Comparison of ENCODE assay signal across 8 mouse cellular contexts in the genomic region with DNA sequence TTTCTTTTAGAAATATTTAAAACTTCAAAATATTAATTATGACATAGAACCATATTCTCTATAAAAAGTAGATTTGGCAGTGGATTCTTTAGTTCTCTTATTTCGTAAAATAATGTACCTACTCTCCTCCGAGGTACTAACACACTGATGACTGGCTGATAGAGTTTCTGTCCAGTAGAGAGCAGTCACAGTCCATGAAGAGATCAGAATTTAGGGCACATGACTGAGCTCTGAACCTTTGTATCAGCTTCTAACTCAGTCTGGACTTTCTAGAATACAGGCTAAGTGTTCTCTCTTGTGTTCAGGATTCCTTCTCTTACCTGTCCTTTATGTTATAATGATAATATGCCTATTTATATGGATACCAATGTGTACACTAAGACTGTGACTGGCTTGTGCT.
DNase-seq lines count a peak whose midpoint lies in the region; ATAC-seq lines count a peak whose summit lies in the region.

No protein-coding gene starts in this region.

- no peak overlapping the region for H3K9ac ChIP-seq in hindbrain, embryonic 14.5 days
- no peak overlapping the region for H3K9ac ChIP-seq in hindbrain, embryonic 12.5 days
- no peak overlapping the region for H3K9ac ChIP-seq in kidney, embryonic 14.5 days (ENCODE audit: low read depth, low read length)

- no peaks in the 10 kb centered on the region for H3K36me3 ChIP-seq in hindbrain, embryonic 14.5 days (replicated peaks; ENCODE audit: control insufficient read depth, insufficient read depth)
- H3K36me3 ChIP-seq in hindbrain, embryonic 12.5 days: no peaks in the 10 kb centered on the region
- H3K36me3 ChIP-seq in kidney, embryonic 14.5 days (ENCODE audit: control insufficient read depth, insufficient read depth, low read length): no peaks in the 10 kb centered on the region

- no peaks in the 10 kb centered on the region for H3K4me1 ChIP-seq in hindbrain, embryonic 14.5 days (replicated peaks; ENCODE audit: control insufficient read depth, insufficient read depth, low read length)
- no peaks in the 10 kb centered on the region for H3K4me1 ChIP-seq in hindbrain, embryonic 12.5 days
- H3K4me1 ChIP-seq in kidney, embryonic 14.5 days (ENCODE audit: control insufficient read depth, insufficient read depth, low read length): no peaks in the 10 kb centered on the region

- 78% methylated on average over 2 of the region's 2 CpGs for WGBS in hindbrain, embryonic 14.5 days
- 72% methylated on average over 2 of the region's 2 CpGs for WGBS in hindbrain, embryonic 12.5 days
- WGBS in kidney, embryonic 14.5 days: 75% methylated on average over 2 of the region's 2 CpGs

- H3K4me2 ChIP-seq in hindbrain, embryonic 14.5 days (replicated peaks): no peak overlapping the region
- H3K4me2 ChIP-seq in hindbrain, embryonic 12.5 days (replicated peaks): no peak overlapping the region
- H3K4me2 ChIP-seq in kidney, embryonic 14.5 days (replicated peaks; ENCODE audit: low read depth, low read length): no peak overlapping the region

- H3K27me3 ChIP-seq in hindbrain, embryonic 14.5 days (ENCODE audit: control insufficient read depth, insufficient read depth, low read length): no peaks in the 10 kb centered on the region
- no peaks in the 10 kb centered on the region for H3K27me3 ChIP-seq in hindbrain, embryonic 12.5 days
- H3K27me3 ChIP-seq in kidney, embryonic 14.5 days (ENCODE audit: control insufficient read depth, insufficient read depth, low read length): no peaks in the 10 kb centered on the region

- no peak overlapping the region for H3K4me3 ChIP-seq in hindbrain, embryonic 14.5 days (replicated peaks; ENCODE audit: low read length)
- no peak overlapping the region for H3K4me3 ChIP-seq in hindbrain, embryonic 12.5 days
- no peak overlapping the region for H3K4me3 ChIP-seq in kidney, embryonic 14.5 days (ENCODE audit: low read length)

- no peak for ATAC-seq in hindbrain, embryonic 14.5 days (ENCODE audit: low FRiP score)
- ATAC-seq in hindbrain, embryonic 12.5 days (ENCODE audit: low FRiP score): no peak
- peak; percentile 81; the same call in 1 of the 2 replicates for ATAC-seq in kidney, embryonic 14.5 days (ENCODE audit: low FRiP score, low TSS enrichment)
- no peak for ATAC-seq in inflammation-experienced regulatory T-cells, adult 6 months

- H3K27ac ChIP-seq in hindbrain, embryonic 14.5 days: no peak overlapping the region
- H3K27ac ChIP-seq in hindbrain, embryonic 12.5 days: no peak overlapping the region
- no peak overlapping the region for H3K27ac ChIP-seq in kidney, embryonic 14.5 days (ENCODE audit: low read depth, low read length)

- peak; percentile 50 for DNase-seq in hindbrain, embryonic 14.5 days (ENCODE audit: low spot score)
- DNase-seq in urinary bladder, postnatal 14 days (ENCODE audit: low spot score): peak; percentile 3
- no peak for DNase-seq in urinary bladder, adult 2 months (ENCODE audit: low spot score)
- no peak for DNase-seq in spleen, postnatal 14 days (ENCODE audit: low spot score in 2 of 2)
- DNase-seq in spleen, adult 18-20 months: no peak

- no peaks in the 10 kb centered on the region for H3K9me3 ChIP-seq in hindbrain, embryonic 14.5 days (ENCODE audit: control insufficient read depth, low read length)
- no peaks in the 10 kb centered on the region for H3K9me3 ChIP-seq in hindbrain, embryonic 12.5 days (replicated peaks)
- no peaks in the 10 kb centered on the region for H3K9me3 ChIP-seq in kidney, embryonic 14.5 days (ENCODE audit: control insufficient read depth, low read length)

Comparison
In these comparisons a context has a peak if more than half of its experiments do, and no peak if none do; other contexts are left out.
1. DNase-seq: peak in hindbrain, embryonic 14.5 days (single experiment) and urinary bladder, postnatal 14 days (single experiment); none in urinary bladder, adult 2 months (single experiment), spleen, postnatal 14 days (0 of 2) and spleen, adult 18-20 months (0 of 2).